Mouse (Mus musculus) MEL (cell line): Measurements from ENCODE around the gene Trim30b. TPM values are rescaled to one million over a fixed set of nuclear protein-coding genes. Genes with fewer than 3 reads are reported as not detected.

Experiments used
- DNase-seq: peaks from one replicate; pipeline ENCODE4 v3.0.0; 2011; ENCODE audit warnings: low read depth, low spot score
- H3K27ac ChIP-seq: 2 replicates; pipeline ENCODE4 v1.5.1; 2012; ENCODE audit warnings: low read depth, mild to moderate bottlenecking, control low read depth, low read length, moderate library complexity; ENCODE audit not compliant: control insufficient read depth
- H3K27me3 ChIP-seq, 2 experiments: fragments of 150-350 bp in 1 of 2; sonication (generic) in 1 of 2; 2 replicates each; pipeline ENCODE4 v1.6.1; 2012; ENCODE audit warnings: low read length in 2 of 2, mild to moderate bottlenecking in 2 of 2, improper control_type of control experiment in 1 of 2, moderate library complexity in 1 of 2; ENCODE audit not compliant: insufficient read depth in 2 of 2, control insufficient read depth in 1 of 2
- H3K36me3 ChIP-seq, 2 experiments: 2 replicates each; pipeline ENCODE4 v1.6.1; 2012 to 2014; ENCODE audit warnings: low read length in 2 of 2, improper control_type of control experiment in 1 of 2, inconsistent platforms in 1 of 2, mild to moderate bottlenecking in 1 of 2; ENCODE audit not compliant: insufficient read depth in 2 of 2, control insufficient read depth in 1 of 2
- H3K4me1 ChIP-seq, 2 experiments: fragments of 150-350 bp in 1 of 2; sonication (generic) in 1 of 2; 2 replicates each; pipeline ENCODE4 v1.6.1; 2012; ENCODE audit warnings: low read length in 2 of 2, improper control_type of control experiment in 1 of 2, mild to moderate bottlenecking in 1 of 2; ENCODE audit not compliant: insufficient read depth in 2 of 2, control insufficient read depth in 1 of 2
- H3K4me3 ChIP-seq, 2 experiments: fragments of 150-350 bp in 1 of 2; sonication (generic) in 1 of 2; 2 replicates each; pipeline ENCODE4 v1.5.1; 2012; ENCODE audit warnings: low read depth in 2 of 2, low read length in 2 of 2, mild to moderate bottlenecking in 2 of 2, moderate library complexity in 2 of 2, control low read depth in 1 of 2, improper control_type of control experiment in 1 of 2; ENCODE audit not compliant: control insufficient read depth in 1 of 2, insufficient read depth in 1 of 2
- H3K79me2 ChIP-seq: 2 replicates; pipeline ENCODE4 v1.6.1; 2012; ENCODE audit warnings: mild to moderate bottlenecking, low read length, moderate library complexity; ENCODE audit not compliant: control insufficient read depth, poor library complexity, insufficient read depth
- H3K9ac ChIP-seq: 2 replicates; pipeline ENCODE4 v1.6.1; 2012; ENCODE audit warnings: low read depth, mild to moderate bottlenecking, control low read depth, low read length, moderate library complexity; ENCODE audit not compliant: control insufficient read depth, poor library complexity, severe bottlenecking
- H3K9me3 ChIP-seq: fragments of 150-350 bp; sonication (generic); replicated peaks from 2 replicates; pipeline ENCODE4 v1.6.1; 2012; ENCODE audit warnings: mild to moderate bottlenecking, low read length, improper control_type of control experiment, moderate library complexity; ENCODE audit not compliant: insufficient read depth
- CTCF ChIP-seq, 3 experiments: IDR thresholded peaks in 2 of 3; conservative IDR thresholded peaks in 1 of 3; 2 replicates each; pipeline ENCODE4 v1.5.1; 2011 to 2012; ENCODE audit warnings: low read length in 3 of 3, low read depth in 2 of 3, mild to moderate bottlenecking in 2 of 3, improper control_type of control experiment in 1 of 3, inconsistent platforms in 1 of 3, mixed read lengths in 1 of 3, moderate library complexity in 1 of 3; ENCODE audit not compliant: control insufficient read depth in 1 of 3, insufficient read depth in 1 of 3, poor library complexity in 1 of 3, severe bottlenecking in 1 of 3
- ETS1 ChIP-seq: IDR thresholded peaks from 2 replicates; pipeline ENCODE4 v1.6.1; 2012; ENCODE audit warnings: low read depth, mild to moderate bottlenecking, inconsistent platforms, low read length, improper control_type of control experiment, moderate library complexity
- POLR2A ChIP-seq, 2 experiments: IDR thresholded peaks; 2 replicates each; pipeline ENCODE4 v1.6.1; 2011 to 2012; ENCODE audit warnings: low read length in 2 of 2, mild to moderate bottlenecking in 2 of 2, control low read depth in 1 of 2, improper control_type of control experiment in 1 of 2, low read depth in 1 of 2, moderate library complexity in 1 of 2; ENCODE audit not compliant: control insufficient read depth in 1 of 2, insufficient read depth in 1 of 2, poor library complexity in 1 of 2
- POLR2AphosphoS5 ChIP-seq: IDR thresholded peaks from 2 replicates; pipeline ENCODE4 v1.6.1; 2012; ENCODE audit warnings: low read depth, borderline replicate concordance, mild to moderate bottlenecking, inconsistent platforms, low read length, moderate library complexity, mixed read lengths
- SMC3 ChIP-seq: IDR thresholded peaks from 2 replicates; pipeline ENCODE4 v1.6.1; 2011; ENCODE audit warnings: low read depth, low read length, improper control_type of control experiment
- polyA plus RNA-seq, 2 experiments: library from polyadenylated mRNA; stranded (reverse) in 1 of 2; unstranded in 1 of 2; fragments of >175 nt in 1 of 2; fragments of >200 nt in 1 of 2; gene quantifications; 2 replicates each; pipeline versions ENCODE4 v1.2.1 to v1.2.4; 2012; ENCODE audit warnings: low replicate concordance in 2 of 2, low read depth in 1 of 2; ENCODE audit not compliant: insufficient read length in 2 of 2, insufficient read depth in 1 of 2, missing spikeins in 1 of 2
- total RNA-seq: library from RNA; depleted of rRNA; stranded (reverse); fragments of 300-350 nt; gene quantifications from 2 replicates; pipeline ENCODE4 v1.2.3, GENCODE M21; 2012; rRNA removed

Gene Trim30b
- total and polyA plus RNA-seq, 3 experiments = 0.04 TPM; not detected in 2

DNA sequence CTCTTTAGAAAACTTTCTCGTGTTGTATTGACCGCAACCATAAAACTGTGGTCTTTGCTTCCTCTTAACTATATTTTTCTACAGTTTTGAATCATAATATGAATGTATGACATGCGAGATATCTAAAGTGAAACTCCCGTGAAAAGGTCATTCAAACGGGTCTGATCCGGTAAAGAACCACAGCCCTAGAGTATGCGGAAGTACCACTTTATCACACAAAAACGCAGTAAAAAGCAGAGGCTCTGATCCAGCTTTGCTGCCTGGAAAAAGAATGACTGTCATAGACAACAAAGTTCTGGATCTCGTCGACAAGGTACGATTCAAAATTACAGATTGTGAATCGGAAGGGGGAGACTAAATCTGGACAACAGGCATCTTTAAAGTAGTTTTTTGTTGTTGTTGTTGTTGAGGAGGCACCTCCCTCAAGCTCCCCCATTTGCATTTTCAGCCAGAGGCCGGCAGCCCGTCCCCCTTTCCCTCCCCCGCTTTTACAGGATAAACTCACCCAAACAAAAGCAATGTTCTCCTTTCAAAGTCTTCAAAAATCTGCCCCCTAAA, 54.8 kb downstream of the Trim30b start:
- no peak overlapping the region for H3K9ac ChIP-seq
- no peak overlapping the region for H3K4me3 ChIP-seq
- no peaks in the 10 kb centered on the region for H3K27me3 ChIP-seq
- H3K36me3 ChIP-seq = no peaks in the 10 kb centered on the region
- no peaks in the 10 kb centered on the region for H3K9me3 ChIP-seq
- H3K79me2 ChIP-seq = no peaks in the 10 kb centered on the region
- no peaks in the 10 kb centered on the region for H3K4me1 ChIP-seq
- DNase-seq = no peak
- H3K27ac ChIP-seq = no peak overlapping the region
- TF ChIP-seq POLR2A (IDR thresholded peaks at IDR 0.05; ENCODE audit: control insufficient read depth in 1 of 2, insufficient read depth in 1 of 2, low read depth in 1 of 2, low read length in 2 of 2, poor library complexity in 1 of 2) (no peak), ETS1 (no peak), SMC3 (no peak), CTCF (IDR thresholded peaks at IDR 0.05 in 2 of 3, conservative IDR thresholded peaks at IDR 0.05 in 1 of 3; ENCODE audit: control insufficient read depth in 1 of 3, insufficient read depth in 1 of 3, low read depth in 2 of 3, low read length in 3 of 3, poor library complexity in 1 of 3, severe bottlenecking in 1 of 3) (no peak), POLR2AphosphoS5 (no peak)

Other genes with a start within 250 kb of the Trim30b start
- gene Ubqln5, start 240.1 kb downstream of the Trim30b start, total RNA-seq = not detected in 2 replicates
- gene Ubqln5, start 240.1 kb downstream of the Trim30b start, polyA plus RNA-seq = not detected
- gene Olfr643, start 232.5 kb downstream of the Trim30b start, total RNA-seq = not detected in 2 replicates
- gene Olfr643, start 232.5 kb downstream of the Trim30b start, polyA plus RNA-seq = not detected
- gene Ubqln3, start 226.6 kb downstream of the Trim30b start, total RNA-seq = not detected in 2 replicates
- not detected for gene Ubqln3, start 226.6 kb downstream of the Trim30b start, polyA plus RNA-seq
- gene Ubqlnl, start 219.3 kb downstream of the Trim30b start, total RNA-seq = not detected in 2 replicates
- not detected for gene Ubqlnl, start 219.3 kb downstream of the Trim30b start, polyA plus RNA-seq
- not detected in 2 replicates for gene Olfm5, start 205.1 kb downstream of the Trim30b start, total RNA-seq
- not detected for gene Olfm5, start 205.1 kb downstream of the Trim30b start, polyA plus RNA-seq
- gene Olfr648, start 186.5 kb downstream of the Trim30b start, total RNA-seq = not detected in 2 replicates
- not detected for gene Olfr648, start 186.5 kb downstream of the Trim30b start, polyA plus RNA-seq
- gene Olfr649, start 173.9 kb downstream of the Trim30b start, total RNA-seq = not detected in 2 replicates
- gene Olfr649, start 173.9 kb downstream of the Trim30b start, polyA plus RNA-seq = not detected
- not detected in 2 replicates for gene Trim6, start 151.1 kb downstream of the Trim30b start, total RNA-seq
- 1 to 10 TPM in 1 of 2 experiments, not detected in 1; 4.1 TPM for gene Trim6, start 151.1 kb downstream of the Trim30b start, polyA plus RNA-seq
- gene Trim34a, start 125.4 kb downstream of the Trim30b start, total RNA-seq = 0.23 and 0.42 TPM in 2 replicates
- under 1 TPM in 1 of 2 experiments, not detected in 1; 0.58 TPM for gene Trim34a, start 125.4 kb downstream of the Trim30b start, polyA plus RNA-seq
- not detected in 2 replicates for gene Trim5, start 81.8 kb downstream of the Trim30b start, total RNA-seq
- under 1 TPM in 1 of 2 experiments, not detected in 1; 0.11 TPM for gene Trim5, start 81.8 kb downstream of the Trim30b start, polyA plus RNA-seq
- gene Trim12a, start 54.4 kb downstream of the Trim30b start, total RNA-seq = not detected in 2 replicates
- gene Trim12a, start 54.4 kb downstream of the Trim30b start, polyA plus RNA-seq = under 1 TPM in 1 of 2 experiments, not detected in 1; 0.14 TPM
- 0.42 and 0.69 TPM in 2 replicates for gene Trim34b, start 40.4 kb downstream of the Trim30b start, total RNA-seq
- gene Trim34b, start 40.4 kb downstream of the Trim30b start, polyA plus RNA-seq = under 1 TPM in 1 of 2 experiments, not detected in 1; 0.74 TPM
- 4.8 and 5.0 TPM in 2 replicates for gene Trim12c, start 16.5 kb downstream of the Trim30b start, total RNA-seq
- gene Trim12c, start 16.5 kb downstream of the Trim30b start, polyA plus RNA-seq = 1 to 10 TPM in 1 of 2 experiments, not detected in 1; 6.9 TPM
- 0.12 and 0.13 TPM in 2 replicates for gene Trim30c, start 31.0 kb upstream of the Trim30b start, total RNA-seq
- gene Trim30c, start 31.0 kb upstream of the Trim30b start, polyA plus RNA-seq = not detected
- gene Trim30a, start 95.3 kb upstream of the Trim30b start, total RNA-seq = 1.1 and 1.7 TPM in 2 replicates
- under 1 TPM in 1 of 2 experiments, not detected in 1; 0.45 TPM for gene Trim30a, start 95.3 kb upstream of the Trim30b start, polyA plus RNA-seq
- gene Trim30d, start 138.0 kb upstream of the Trim30b start, total RNA-seq = not detected in 2 replicates
- gene Trim30d, start 138.0 kb upstream of the Trim30b start, polyA plus RNA-seq = not detected
- not detected in 2 replicates for gene Olfr651, start 180.2 kb upstream of the Trim30b start, total RNA-seq
- gene Olfr651, start 180.2 kb upstream of the Trim30b start, polyA plus RNA-seq = not detected
- gene Olfr652, start 191.0 kb upstream of the Trim30b start, total RNA-seq = not detected in 2 replicates
- not detected for gene Olfr652, start 191.0 kb upstream of the Trim30b start, polyA plus RNA-seq
- gene Olfr653, start 207.4 kb upstream of the Trim30b start, total RNA-seq = not detected in 2 replicates
- not detected for gene Olfr653, start 207.4 kb upstream of the Trim30b start, polyA plus RNA-seq
- not detected in 2 replicates for gene Olfr654, start 217.1 kb upstream of the Trim30b start, total RNA-seq
- not detected for gene Olfr654, start 217.1 kb upstream of the Trim30b start, polyA plus RNA-seq
- gene Olfr655, start 231.9 kb upstream of the Trim30b start, total RNA-seq = not detected in 2 replicates
- 1 to 10 TPM in 1 of 2 experiments, not detected in 1; 1.3 TPM for gene Olfr655, start 231.9 kb upstream of the Trim30b start, polyA plus RNA-seq
- gene Olfr656, start 244.1 kb upstream of the Trim30b start, total RNA-seq = not detected in 2 replicates
- gene Olfr656, start 244.1 kb upstream of the Trim30b start, polyA plus RNA-seq = not detected